ENCODE assay signal across 7 mouse cellular contexts in genomic region chr4:147181969-147182705, GRCm38 (mm10). TPM values are rescaled to one million over a fixed set of nuclear protein-coding genes. Genes with fewer than 3 reads are reported as not detected.
DNase-seq lines count a peak whose midpoint lies in the region; ATAC-seq lines count a peak whose summit lies in the region.
"Not testable (repeated sequence)": the region's sequence is repeated elsewhere in the genome, so short reads cannot be mapped to it uniquely, and the experiment has no call there.

No protein-coding gene starts in this region.

- H3K4me2 ChIP-seq in embryonic facial prominence, embryonic 15.5 days (replicated peaks); heart, embryonic 13.5 days; hindbrain, embryonic 15.5 days; limb, embryonic 11.5 days (ENCODE audit: low read depth, severe bottlenecking); liver, embryonic 16.5 days (ENCODE audit: low read depth, low read length); midbrain, embryonic 13.5 days (replicated peaks); neural tube, embryonic 15.5 days: not testable (repeated sequence)

- ATAC-seq in embryonic facial prominence, embryonic 15.5 days (ENCODE audit: insufficient number of reproducible peaks, low FRiP score, low TSS enrichment, low read depth), result peak; percentile 69; the same call in 1 of the 2 replicates
- ATAC-seq in heart, embryonic 13.5 days (ENCODE audit: extremely low read depth, insufficient number of reproducible peaks, low FRiP score, low TSS enrichment), result 0 out of 2 replicates have a peak, but pooled peaks have one; percentile 22
- peak; percentile 56; the same call in 1 of the 2 replicates for ATAC-seq in hindbrain, embryonic 15.5 days (ENCODE audit: low FRiP score, low read depth)
- ATAC-seq in limb, embryonic 11.5 days (ENCODE audit: insufficient number of reproducible peaks, low FRiP score, low TSS enrichment, low read depth), result peak; percentile 81
- ATAC-seq in liver, embryonic 16.5 days (ENCODE audit: low read depth), result 0 out of 2 replicates have a peak, but pooled peaks have one; percentile 35
- peak; percentile 59; the same call in 1 of the 2 replicates for ATAC-seq in midbrain, embryonic 13.5 days
- ATAC-seq in neural tube, embryonic 15.5 days (ENCODE audit: low FRiP score), result peak; percentile 28; the same call in 1 of the 2 replicates

- no CpG with 5 or more reads among the region's 13 CpGs for WGBS in embryonic facial prominence, embryonic 15.5 days
- WGBS in heart, embryonic 13.5 days, result no CpG with 5 or more reads among the region's 13 CpGs
- no CpG with 5 or more reads among the region's 13 CpGs for WGBS in hindbrain, embryonic 15.5 days
- no CpG with 5 or more reads among the region's 13 CpGs for WGBS in limb, embryonic 11.5 days
- WGBS in liver, embryonic 16.5 days (ENCODE audit: insufficient replicate concordance), result no CpG with 5 or more reads among the region's 13 CpGs
- WGBS in midbrain, embryonic 13.5 days, result no CpG with 5 or more reads among the region's 13 CpGs
- WGBS in neural tube, embryonic 15.5 days, result no CpG with 5 or more reads among the region's 13 CpGs

- not testable (repeated sequence) for H3K36me3 ChIP-seq in embryonic facial prominence, embryonic 15.5 days; heart, embryonic 13.5 days; hindbrain, embryonic 15.5 days; limb, embryonic 11.5 days (ENCODE audit: control insufficient read depth, insufficient read depth, low read length); liver, embryonic 16.5 days (ENCODE audit: control insufficient read depth, insufficient read depth); midbrain, embryonic 13.5 days; neural tube, embryonic 15.5 days

- DNase-seq in limb, embryonic 11.5 days (ENCODE audit: low spot score), result not testable (repeated sequence)

- not testable (repeated sequence) for H3K4me1 ChIP-seq in embryonic facial prominence, embryonic 15.5 days; heart, embryonic 13.5 days; hindbrain, embryonic 15.5 days (replicated peaks); limb, embryonic 11.5 days (ENCODE audit: control insufficient read depth, insufficient read depth, low read length); liver, embryonic 16.5 days (ENCODE audit: control insufficient read depth, low read depth, low read length); midbrain, embryonic 13.5 days (replicated peaks); neural tube, embryonic 15.5 days

- not testable (repeated sequence) for H3K27me3 ChIP-seq in embryonic facial prominence, embryonic 15.5 days; heart, embryonic 13.5 days (replicated peaks); hindbrain, embryonic 15.5 days; limb, embryonic 11.5 days (ENCODE audit: control insufficient read depth, insufficient read depth, low read length); liver, embryonic 16.5 days (ENCODE audit: control insufficient read depth, insufficient read depth, low read depth, low read length); midbrain, embryonic 13.5 days; neural tube, embryonic 15.5 days (replicated peaks)

- H3K9ac ChIP-seq in embryonic facial prominence, embryonic 15.5 days; heart, embryonic 13.5 days; hindbrain, embryonic 15.5 days; limb, embryonic 11.5 days (ENCODE audit: low read length); liver, embryonic 16.5 days (ENCODE audit: low read depth, low read length); midbrain, embryonic 13.5 days (replicated peaks); neural tube, embryonic 15.5 days (replicated peaks): not testable (repeated sequence)

- not testable (repeated sequence) for H3K27ac ChIP-seq in embryonic facial prominence, embryonic 15.5 days (replicated peaks); heart, embryonic 13.5 days (replicated peaks); hindbrain, embryonic 15.5 days (replicated peaks); limb, embryonic 11.5 days (replicated peaks; ENCODE audit: low read depth, low read length); liver, embryonic 16.5 days (ENCODE audit: low read length); midbrain, embryonic 13.5 days; neural tube, embryonic 15.5 days (replicated peaks)

- not testable (repeated sequence) for H3K9me3 ChIP-seq in embryonic facial prominence, embryonic 15.5 days (replicated peaks); heart, embryonic 13.5 days; hindbrain, embryonic 15.5 days; limb, embryonic 11.5 days (ENCODE audit: control insufficient read depth, low read length); liver, embryonic 16.5 days (replicated peaks; ENCODE audit: control insufficient read depth, low read length); midbrain, embryonic 13.5 days; neural tube, embryonic 15.5 days (replicated peaks)

- H3K4me3 ChIP-seq in embryonic facial prominence, embryonic 15.5 days (replicated peaks); heart, embryonic 13.5 days; hindbrain, embryonic 15.5 days; limb, embryonic 11.5 days (ENCODE audit: low read depth, low read length); liver, embryonic 16.5 days (ENCODE audit: low read depth, low read length); midbrain, embryonic 13.5 days (replicated peaks); neural tube, embryonic 15.5 days (replicated peaks): not testable (repeated sequence)

RNA-seq across cellular contexts. Expression of gene Zfp991, which starts 50.3 kb away (rescaled TPM):
- 4.4 and 4.9 TPM in 2 replicates for polyA plus RNA-seq in embryonic facial prominence, embryonic 15.5 days (2015; fragmentation: Nextera tagmentation; extraction: Ambion mirVana)
- polyA plus RNA-seq in heart, embryonic 13.5 days (2015; fragmentation: Nextera tagmentation; extraction: Ambion mirVana), result 5.2 and 5.6 TPM in 2 replicates
- 4.6 and 5.9 TPM in 2 replicates for polyA plus RNA-seq in hindbrain, embryonic 15.5 days (2015; fragmentation: Nextera tagmentation; extraction: Ambion mirVana)
- 10.8 and 12.3 TPM in 2 replicates for polyA plus RNA-seq in limb, embryonic 11.5 days (2014; fragmentation: Nextera tagmentation; extraction: Ambion mirVana)
- polyA plus RNA-seq in liver, embryonic 16.5 days (2015; fragmentation: Nextera tagmentation; extraction: Ambion mirVana), result 2.7 and 3.1 TPM in 2 replicates
- 3.3 and 5.7 TPM in 2 replicates for polyA plus RNA-seq in midbrain, embryonic 13.5 days (2015; fragmentation: Nextera tagmentation; extraction: Ambion mirVana)
- 4.4 and 5.8 TPM in 2 replicates for polyA plus RNA-seq in neural tube, embryonic 15.5 days (2015; fragmentation: Nextera tagmentation; extraction: Ambion mirVana)

Comparison
In these comparisons a context has a peak if more than half of its experiments do, and no peak if none do; other contexts are left out.
1. ATAC-seq: peak in every context shown above with its lines; median percentile 81 in limb, embryonic 11.5 days; 69 in embryonic facial prominence, embryonic 15.5 days; 59 in midbrain, embryonic 13.5 days; 56 in hindbrain, embryonic 15.5 days; 35 in liver, embryonic 16.5 days; 28 in neural tube, embryonic 15.5 days; 22 in heart, embryonic 13.5 days.